Mouse (Mus musculus) testis, adult 2 months (tissue): Measurements from ENCODE around the gene Arhgef3. TPM values are rescaled to one million over a fixed set of nuclear protein-coding genes. Genes with fewer than 3 reads are reported as not detected.

Source experiments
- H3K27ac ChIP-seq: fragments of 200-500 bp; 2 replicates; pipeline ENCODE4 v1.5.1; 2012; ENCODE audit warnings: low read depth, low read length; ENCODE audit not compliant: control insufficient read depth, insufficient read depth
- H3K27me3 ChIP-seq: fragments of 200-500 bp; 2 replicates; pipeline ENCODE4 v1.6.1; 2012; ENCODE audit warnings: mild to moderate bottlenecking, low read length, moderate library complexity; ENCODE audit not compliant: control insufficient read depth, insufficient read depth
- H3K36me3 ChIP-seq: fragments of 200-500 bp; 2 replicates; pipeline ENCODE4 v1.6.1; 2012; ENCODE audit warnings: mild to moderate bottlenecking, low read length; ENCODE audit not compliant: control insufficient read depth, insufficient read depth
- H3K4me1 ChIP-seq: fragments of 200-500 bp; 2 replicates; pipeline ENCODE4 v1.6.1; 2012; ENCODE audit warnings: low read length; ENCODE audit not compliant: control insufficient read depth, insufficient read depth
- H3K4me3 ChIP-seq: fragments of 200-500 bp; 2 replicates; pipeline ENCODE4 v1.5.1; 2012; ENCODE audit warnings: low read depth, mild to moderate bottlenecking, low read length, moderate library complexity, mixed read lengths; ENCODE audit not compliant: control insufficient read depth
- CTCF ChIP-seq: fragments of 200-500 bp; IDR thresholded peaks from 2 replicates; pipeline ENCODE4 v1.5.1; 2012; ENCODE audit warnings: low read depth, mild to moderate bottlenecking, inconsistent platforms, low read length, moderate library complexity; ENCODE audit not compliant: control insufficient read depth, insufficient read depth, insufficient replicate concordance
- POLR2A ChIP-seq: fragments of 200-500 bp; IDR thresholded peaks from 2 replicates; pipeline ENCODE4 v1.6.1; 2012; ENCODE audit warnings: low read depth, mild to moderate bottlenecking, inconsistent platforms, low read length, moderate library complexity; ENCODE audit not compliant: control insufficient read depth
- polyA plus RNA-seq: library from polyadenylated mRNA; depleted of rRNA; stranded (reverse); fragments of >200 nt; gene quantifications from 2 replicates; pipeline ENCODE4 v1.2.3, GENCODE M21; 2012

The Arhgef3 gene
- polyA plus RNA-seq, 1 experiment: 7.7 TPM

DNA sequence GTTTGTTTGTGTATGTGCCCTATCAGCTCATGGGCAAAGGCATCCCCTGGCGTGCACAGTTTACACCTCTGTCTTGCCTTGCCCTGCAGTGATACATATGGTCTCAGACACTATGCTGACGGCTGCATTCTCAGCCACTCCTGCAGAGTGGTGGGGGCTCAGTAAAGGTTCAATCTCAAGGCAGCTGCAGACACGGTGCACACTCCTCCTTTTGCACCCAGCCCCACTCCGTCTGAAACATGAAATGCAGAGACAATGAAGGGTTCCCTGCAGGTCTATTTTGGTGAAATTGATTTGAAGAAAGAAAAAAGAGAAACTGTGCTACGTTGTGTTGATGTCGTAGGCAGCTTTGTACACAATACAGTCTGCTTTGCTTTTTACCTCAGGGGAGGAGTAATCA, 243.5 kb downstream of the Arhgef3 start:
- no peak overlapping the region for H3K27ac ChIP-seq
- no peak for TF ChIP-seq CTCF
- TF ChIP-seq POLR2A: no peak
- H3K36me3 ChIP-seq: no peaks in the 10 kb centered on the region

DNA sequence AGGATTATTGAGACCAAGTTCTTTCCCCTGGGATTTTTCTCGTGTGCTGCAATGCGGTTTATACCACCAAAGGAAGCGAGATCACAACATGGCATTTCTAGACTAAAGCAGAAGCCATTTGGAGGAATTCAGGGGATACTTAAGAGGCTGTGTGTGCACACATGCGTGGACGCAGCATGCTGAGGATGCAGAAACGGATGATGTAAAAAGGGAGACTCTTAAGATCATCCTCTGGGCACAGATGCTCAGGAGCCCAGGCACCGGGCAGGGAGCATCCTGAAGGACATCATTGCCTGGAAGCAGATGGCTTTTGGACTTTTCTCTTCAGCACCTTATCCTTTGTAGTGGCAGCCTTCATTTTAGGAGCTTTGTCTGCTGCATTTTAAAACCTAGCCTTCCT, 246.2 kb downstream of the Arhgef3 start:
- Histone ChIP-seq H3K27me3 (no peaks in the 10 kb centered on the region), H3K36me3 (no peaks in the 10 kb centered on the region), H3K27ac (no peak overlapping the region), H3K4me3 (no peak overlapping the region), H3K4me1 (no peaks in the 10 kb centered on the region; the same call in 1 of the 2 replicates)
- no peak for TF ChIP-seq CTCF
- TF ChIP-seq POLR2A: no peak

More for the DNA sequence above, 243.5 kb downstream of the Arhgef3 start:
- Histone ChIP-seq H3K4me1 (no peaks in the 10 kb centered on the region; the same call in 1 of the 2 replicates), H3K27me3 (no peaks in the 10 kb centered on the region), H3K4me3 (no peak overlapping the region)

DNA sequence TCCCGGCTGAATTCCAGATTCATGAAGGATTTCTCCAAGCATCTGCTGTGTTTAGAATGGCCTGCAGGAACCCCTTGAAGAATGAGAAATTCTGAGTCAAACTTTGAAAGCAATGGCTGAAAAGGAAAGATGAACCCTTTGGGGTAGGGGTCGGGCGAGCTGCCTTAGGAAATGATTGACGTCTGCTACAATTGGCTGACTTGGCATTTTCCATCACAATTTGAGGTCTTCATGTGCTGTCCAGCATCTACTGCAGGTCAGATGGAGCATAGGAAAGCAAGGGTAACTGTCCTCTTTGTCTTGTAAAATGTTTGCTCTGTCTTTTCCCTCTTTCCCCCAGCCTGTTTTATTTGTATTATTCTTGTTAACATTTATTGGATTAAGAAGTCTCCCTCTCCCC, 246.8 kb downstream of the Arhgef3 start:
- H3K4me3 ChIP-seq: no peak overlapping the region
- H3K27me3 ChIP-seq: no peaks in the 10 kb centered on the region
- TF ChIP-seq POLR2A (no peak), CTCF (no peak)
- H3K27ac ChIP-seq: no peak overlapping the region
- H3K36me3 ChIP-seq: no peaks in the 10 kb centered on the region
- no peaks in the 10 kb centered on the region; the same call in 1 of the 2 replicates for H3K4me1 ChIP-seq

DNA sequence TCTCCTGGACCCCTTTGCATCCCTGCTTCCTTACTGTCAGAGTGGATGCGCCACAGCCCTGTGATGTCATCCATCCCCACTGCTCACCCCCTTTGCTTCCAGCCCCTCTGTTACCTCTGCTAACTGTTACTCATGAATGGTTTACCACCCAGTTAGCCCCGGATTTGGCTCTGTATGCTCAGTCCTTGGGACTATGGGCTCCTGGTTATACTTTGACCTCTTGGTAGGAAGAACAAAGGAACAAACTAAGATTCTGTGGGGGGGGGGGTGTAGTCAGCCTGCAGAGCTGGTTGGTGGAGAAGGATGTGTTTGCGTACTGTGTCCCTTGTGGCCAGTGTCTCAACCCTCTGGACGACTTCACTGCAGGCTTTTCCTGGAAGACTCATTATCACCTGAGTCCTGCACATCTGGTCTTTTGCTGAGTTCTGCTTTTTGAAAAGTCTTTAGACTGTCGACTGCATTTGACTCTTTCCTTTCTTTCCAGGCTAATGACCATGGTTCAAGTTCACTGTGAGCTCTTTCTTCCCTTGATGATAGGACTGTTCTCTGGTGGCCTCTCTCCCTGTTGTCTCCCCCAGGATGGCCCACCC, 250.1 kb downstream of the Arhgef3 start:
- H3K27ac ChIP-seq: no peak overlapping the region

DNA sequence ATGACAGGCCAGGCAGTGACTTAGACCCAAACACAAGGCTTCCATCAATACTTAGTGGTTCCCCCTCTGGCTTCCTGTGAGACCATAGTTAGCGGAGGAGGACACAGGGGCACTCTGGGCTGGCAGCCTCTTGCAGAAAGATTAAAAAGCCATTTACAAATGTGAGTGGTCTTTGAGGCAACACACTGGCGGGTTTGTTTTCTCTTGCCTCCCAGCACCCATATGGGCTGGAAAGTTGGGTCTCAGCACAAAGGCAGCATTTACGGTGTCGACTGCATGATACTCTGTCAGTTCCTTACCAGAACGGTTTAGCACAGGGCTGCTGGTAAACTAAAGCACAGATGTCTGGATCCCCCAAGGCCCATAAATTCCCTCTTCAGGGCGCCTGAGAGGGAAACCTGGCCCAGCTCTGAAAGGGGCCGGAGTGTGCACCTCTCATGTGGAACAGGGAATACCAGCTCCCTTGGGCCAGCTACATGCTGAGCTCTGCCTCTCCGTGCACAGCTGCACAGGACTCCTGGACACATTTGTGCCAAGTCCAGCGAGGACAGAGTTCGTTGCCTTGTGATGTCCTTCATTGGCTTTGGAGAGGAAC, 252.5 kb downstream of the Arhgef3 start:
- Histone ChIP-seq H3K27ac (no peak overlapping the region; the same call in 1 of the 2 replicates), H3K36me3 (no peaks in the 10 kb centered on the region), H3K27me3 (no peaks in the 10 kb centered on the region), H3K4me1 (no peaks in the 10 kb centered on the region; the same call in none of the 2 replicates), H3K4me3 (no peak overlapping the region)
- TF ChIP-seq POLR2A (no peak), CTCF (no peak)

More for the DNA sequence above, 250.1 kb downstream of the Arhgef3 start:
- no peaks in the 10 kb centered on the region; the same call in none of the 2 replicates for H3K4me1 ChIP-seq
- no peaks in the 10 kb centered on the region for H3K27me3 ChIP-seq
- no peaks in the 10 kb centered on the region for H3K36me3 ChIP-seq
- H3K4me3 ChIP-seq: no peak overlapping the region
- TF ChIP-seq POLR2A: no peak
- TF ChIP-seq CTCF: no peak

DNA sequence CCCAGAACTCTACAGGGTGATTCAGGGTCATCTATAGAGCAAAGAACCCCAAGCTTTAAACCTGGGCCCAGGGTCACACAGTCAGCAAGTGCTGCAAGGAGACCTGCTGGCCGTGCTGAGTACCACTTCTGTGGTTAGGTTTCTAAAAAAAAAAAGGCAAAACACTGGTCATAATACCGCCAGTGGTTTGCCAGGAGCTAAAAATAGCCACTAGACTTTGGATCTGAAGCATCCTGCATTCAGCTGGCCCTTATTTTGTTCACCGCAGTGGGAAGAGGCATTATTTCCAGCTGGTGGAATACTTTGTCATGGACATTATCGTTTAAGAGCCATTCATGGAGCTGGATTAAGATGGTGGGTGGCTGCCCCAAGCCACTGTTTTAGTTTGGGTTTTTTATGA, 253.9 kb downstream of the Arhgef3 start:
- no peaks in the 10 kb centered on the region for H3K36me3 ChIP-seq
- TF ChIP-seq CTCF (no peak), POLR2A (no peak)
- no peaks in the 10 kb centered on the region for H3K27me3 ChIP-seq
- no peak overlapping the region for H3K4me3 ChIP-seq
- no peaks in the 10 kb centered on the region; the same call in 1 of the 2 replicates for H3K4me1 ChIP-seq
- H3K27ac ChIP-seq: no peak overlapping the region

DNA sequence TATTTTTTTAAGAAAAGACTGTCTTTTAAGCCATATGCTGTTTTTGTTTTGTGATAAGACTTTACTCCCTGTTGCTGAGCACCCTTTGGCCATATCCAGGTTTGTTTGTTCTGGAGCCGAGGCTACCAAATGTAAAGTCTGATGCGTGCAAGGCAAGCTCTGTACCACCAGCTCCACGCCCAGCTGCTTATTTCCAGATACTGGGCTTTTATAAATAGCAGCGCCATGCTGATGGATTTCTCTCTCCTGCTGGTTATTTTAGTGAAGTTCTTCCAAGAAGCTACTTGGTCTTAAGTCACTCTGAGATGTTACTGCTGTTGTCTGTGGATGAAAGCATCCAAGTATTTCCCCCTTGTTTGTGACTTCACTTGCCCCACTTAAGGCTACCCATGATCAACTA, 254.8 kb downstream of the Arhgef3 start:
- TF ChIP-seq POLR2A (no peak), CTCF (no peak)

DNA sequence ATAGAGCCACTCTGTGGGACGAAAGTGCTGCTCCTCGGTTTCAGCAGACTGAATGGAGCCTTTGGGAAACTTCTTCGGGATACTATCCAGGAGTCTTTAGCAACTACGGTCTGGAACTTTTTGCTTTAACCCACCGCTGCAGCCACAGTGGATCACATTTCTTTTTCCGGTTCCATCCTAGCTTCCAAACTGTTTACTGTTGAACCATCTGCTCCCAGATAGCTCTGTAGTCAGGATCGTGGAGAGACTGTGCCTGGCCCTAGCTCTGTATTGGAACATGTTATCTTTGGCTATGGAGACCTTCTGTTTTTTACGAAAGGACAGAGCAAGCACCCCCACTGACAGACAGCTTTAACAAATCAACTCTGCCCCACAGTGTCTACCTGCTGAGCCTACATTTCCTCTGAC, 257.0 kb downstream of the Arhgef3 start:
- H3K27ac ChIP-seq: no peak overlapping the region
- H3K27me3 ChIP-seq: no peaks in the 10 kb centered on the region
- H3K4me1 ChIP-seq: no peaks in the 10 kb centered on the region; the same call in 1 of the 2 replicates
- no peaks in the 10 kb centered on the region for H3K36me3 ChIP-seq
- TF ChIP-seq POLR2A: no peak
- no peak for TF ChIP-seq CTCF
- H3K4me3 ChIP-seq: no peak overlapping the region

More for the DNA sequence above, 254.8 kb downstream of the Arhgef3 start:
- Histone ChIP-seq H3K27me3 (no peaks in the 10 kb centered on the region), H3K4me3 (no peak overlapping the region), H3K4me1 (no peaks in the 10 kb centered on the region; the same call in 1 of the 2 replicates), H3K27ac (no peak overlapping the region), H3K36me3 (no peaks in the 10 kb centered on the region)
